Mouse (Mus musculus) limb, embryonic 11.5 days (tissue): ENCODE measurements around the gene Bcat2. TPM values are rescaled to one million over a fixed set of nuclear protein-coding genes. Genes with fewer than 3 reads are reported as not detected.

Experiments
- ATAC-seq: fragments of 200-750 bp; cut with Nextera tagmentation; 2 replicates; pipeline ENCODE4 v1.8.0; 2017; ENCODE audit warnings: low read depth; ENCODE audit not compliant: insufficient number of reproducible peaks, low FRiP score, low TSS enrichment
- DNase-seq: peaks from one replicate; pipeline ENCODE4 v3.0.0-alpha.2; 2015; ENCODE audit warnings: low spot score
- H3K27ac ChIP-seq: fragments of 300-500 bp; sonication (generic); replicated peaks from 2 replicates; pipeline ENCODE4 v1.5.1; 2014; ENCODE audit warnings: low read depth, mild to moderate bottlenecking, low read length
- H3K27me3 ChIP-seq: fragments of 300-500 bp; sonication (generic); 2 replicates; pipeline ENCODE4 v1.6.1; 2014; ENCODE audit warnings: mild to moderate bottlenecking, low read length, mixed read lengths; ENCODE audit not compliant: control insufficient read depth, insufficient read depth
- H3K36me3 ChIP-seq: fragments of 300-500 bp; sonication (generic); 2 replicates; pipeline ENCODE4 v1.6.1; 2014; ENCODE audit warnings: mild to moderate bottlenecking, low read length, moderate library complexity, mixed read lengths; ENCODE audit not compliant: control insufficient read depth, insufficient read depth
- H3K4me1 ChIP-seq: fragments of 300-500 bp; sonication (generic); 2 replicates; pipeline ENCODE4 v1.6.1; 2014; ENCODE audit warnings: low read length, mixed read lengths; ENCODE audit not compliant: control insufficient read depth, insufficient read depth
- H3K4me2 ChIP-seq: fragments of 300-500 bp; sonication (generic); 2 replicates; pipeline ENCODE4 v1.6.1; 2014; ENCODE audit warnings: low read depth, mild to moderate bottlenecking, moderate library complexity; ENCODE audit not compliant: severe bottlenecking
- H3K4me3 ChIP-seq: fragments of 300-500 bp; sonication (generic); 2 replicates; pipeline ENCODE4 v1.5.1; 2014; ENCODE audit warnings: low read depth, low read length
- H3K9ac ChIP-seq: fragments of 300-500 bp; sonication (generic); 2 replicates; pipeline ENCODE4 v1.6.1; 2014; ENCODE audit warnings: mild to moderate bottlenecking, low read length
- H3K9me3 ChIP-seq: fragments of 300-500 bp; sonication (generic); 2 replicates; pipeline ENCODE4 v1.6.1; 2016; ENCODE audit warnings: low read length; ENCODE audit not compliant: control insufficient read depth
- WGBS: fragments of 180-500 bp; shearing (Covaris S2); extraction: QIAGEN DNeasy Blood & Tissue Kit; methylation state at CpG from one replicate; pipeline ENCODE4 v1.1.7; 2014; 5-methylcytosine and 5-hydroxymethylcytosine counted together
- polyA plus RNA-seq: library from polyadenylated mRNA; unstranded; fragments of >200 nt; fragmentation: Nextera tagmentation; extraction: Ambion mirVana; gene quantifications from 2 replicates; pipeline ENCODE4 v1.2.1, GENCODE M21; 2014

Bcat2 gene
- polyA plus RNA-seq, 1 experiment from 2014 or later, result 50.7 TPM

DNA sequence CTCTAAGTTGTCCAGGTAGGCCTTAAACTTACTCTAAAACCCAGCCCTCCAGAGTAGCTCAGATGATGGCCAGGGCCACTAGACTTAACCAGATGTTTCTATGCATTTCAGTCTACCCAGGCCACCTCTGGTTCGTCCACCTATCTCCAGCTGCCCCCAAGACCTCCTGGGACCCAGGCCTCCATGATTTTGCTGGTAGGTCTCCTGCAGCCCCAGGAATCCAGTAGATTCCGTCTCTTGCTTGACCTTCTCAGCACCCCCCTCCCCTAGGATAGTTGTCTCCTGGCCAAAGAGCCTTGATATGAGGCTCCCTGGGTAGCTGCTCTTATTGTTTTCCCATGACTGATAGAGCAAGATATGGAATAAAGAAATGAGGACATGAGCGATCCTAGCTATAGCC, 30.9 kb upstream of the Bcat2 start:
- no peak overlapping the region for H3K4me3 ChIP-seq
- DNase-seq (no peak), ATAC-seq (no peak)
- 80% methylated on average over 3 of the region's 3 CpGs for WGBS
- H3K9ac ChIP-seq, result no peak overlapping the region
- H3K36me3 ChIP-seq, result no peaks in the 10 kb centered on the region
- no peak overlapping the region for H3K27ac ChIP-seq
- H3K27me3 ChIP-seq, result no peaks in the 10 kb centered on the region
- H3K4me1 ChIP-seq, result 0 out of 2 replicates have a peak, but pooled peaks cover 5% of the 10 kb centered on the region
- no peak overlapping the region; the same call in 1 of the 2 replicates for H3K4me2 ChIP-seq
- H3K9me3 ChIP-seq, result no peaks in the 10 kb centered on the region

DNA sequence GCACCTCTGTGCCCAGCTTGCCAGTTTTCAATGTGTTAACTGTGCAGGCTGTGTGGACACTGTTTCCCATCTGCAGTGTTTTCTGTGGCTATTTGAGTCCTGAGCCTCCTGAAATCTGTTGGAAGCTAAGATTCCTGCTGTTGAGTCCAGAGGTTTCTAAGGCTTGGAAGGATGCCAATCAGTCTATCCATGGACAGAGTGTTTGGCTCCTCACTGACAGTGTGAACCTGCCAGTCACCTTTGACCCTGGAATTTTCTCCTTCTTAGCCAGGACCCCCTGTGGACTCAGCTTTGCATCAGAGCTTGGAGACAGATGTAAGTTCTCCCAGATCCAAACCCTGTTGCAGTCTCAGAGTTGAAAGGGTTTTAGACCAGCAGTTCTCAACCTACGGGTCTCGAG, 29.7 kb upstream of the Bcat2 start:
- H3K4me2 ChIP-seq, result no peak overlapping the region
- 54% methylated on average over 2 of the region's 2 CpGs for WGBS
- no peak overlapping the region for H3K9ac ChIP-seq
- 0 out of 2 replicates have a peak, but pooled peaks cover 5% of the 10 kb centered on the region for H3K4me1 ChIP-seq
- DNase-seq (no peak), ATAC-seq (no peak)
- H3K4me3 ChIP-seq, result no peak overlapping the region
- H3K27me3 ChIP-seq, result no peaks in the 10 kb centered on the region
- no peaks in the 10 kb centered on the region for H3K36me3 ChIP-seq
- H3K9me3 ChIP-seq, result no peaks in the 10 kb centered on the region; the same call in 1 of the 2 replicates
- H3K27ac ChIP-seq, result no peak overlapping the region

DNA sequence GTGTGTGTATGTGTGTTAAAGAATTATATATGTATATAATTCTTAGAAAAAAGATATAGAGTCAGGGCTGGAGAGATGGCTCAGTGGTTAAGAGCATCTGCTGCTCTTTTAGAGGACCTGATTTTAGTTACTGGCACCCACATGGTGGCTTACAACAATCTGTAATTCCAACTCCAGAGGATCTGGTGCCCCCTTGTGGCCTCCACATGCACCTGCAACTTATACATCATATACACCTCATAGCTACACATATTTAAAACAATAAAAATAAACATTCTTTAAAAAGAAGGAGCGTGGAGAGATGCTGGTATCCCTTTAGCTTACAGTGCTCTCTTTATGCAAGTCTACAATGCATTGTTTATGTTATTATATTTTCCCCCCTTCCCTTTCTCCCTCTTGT, 25.4 kb upstream of the Bcat2 start:
- Histone ChIP-seq H3K4me1 (no peaks in the 10 kb centered on the region), H3K4me3 (no peak overlapping the region), H3K27me3 (no peaks in the 10 kb centered on the region), H3K9ac (no peak overlapping the region), H3K36me3 (no peaks in the 10 kb centered on the region), H3K9me3 (no peaks in the 10 kb centered on the region; the same call in 1 of the 2 replicates), H3K27ac (no peak overlapping the region), H3K4me2 (no peak overlapping the region)
- ATAC-seq, result no peak
- WGBS, result 83% methylated on average over 1 of the region's 1 CpGs
- DNase-seq, result no peak

DNA sequence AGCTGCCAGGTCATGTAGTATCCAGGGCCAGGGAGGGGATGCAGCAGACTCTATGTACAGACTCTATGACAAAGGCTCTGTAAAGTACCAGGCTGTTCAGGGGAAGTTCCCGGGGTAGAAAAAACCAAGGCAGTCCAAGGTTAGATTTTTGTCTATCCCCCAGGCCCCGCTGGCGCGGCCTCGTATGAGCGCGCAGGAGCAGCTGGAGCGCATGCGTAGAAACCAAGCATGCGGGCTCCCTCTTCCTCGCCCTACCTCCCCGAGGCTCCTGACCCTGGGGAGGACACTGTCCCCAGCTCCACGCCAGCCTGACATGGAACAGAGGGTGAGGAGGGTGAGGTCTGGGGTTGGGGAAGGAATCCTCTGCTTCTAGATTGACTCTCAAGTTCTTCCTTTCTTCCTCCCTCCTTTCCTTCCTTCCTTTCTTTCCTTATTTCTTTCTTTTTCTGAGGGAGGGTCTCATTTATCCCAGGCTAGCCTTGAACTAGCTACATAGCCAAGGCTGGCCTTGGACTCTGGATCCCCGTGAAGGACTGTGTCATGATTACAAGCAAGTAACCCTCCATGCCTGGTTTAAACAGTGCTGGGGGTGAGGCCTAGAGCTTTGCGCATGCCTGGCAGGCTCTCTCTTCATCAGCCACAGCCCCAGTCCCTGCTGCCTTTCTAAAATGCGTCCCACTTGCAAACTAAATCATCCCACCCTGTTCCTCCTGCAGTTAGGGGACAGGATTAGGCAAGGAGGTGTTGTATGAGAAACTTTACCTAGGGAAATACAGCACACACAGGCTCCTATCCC, 20.1 kb upstream of the Bcat2 start:
- ATAC-seq (no peak), DNase-seq (no peak)
- WGBS, result 85% methylated on average over 16 of the region's 16 CpGs
- H3K4me1 ChIP-seq, result 0 out of 2 replicates have a peak, but pooled peaks cover 2% of the 10 kb centered on the region
- H3K9me3 ChIP-seq, result no peaks in the 10 kb centered on the region
- no peak overlapping the region for H3K4me2 ChIP-seq
- no peaks in the 10 kb centered on the region for H3K36me3 ChIP-seq
- no peak overlapping the region for H3K4me3 ChIP-seq
- no peaks in the 10 kb centered on the region for H3K27me3 ChIP-seq
- no peak overlapping the region for H3K27ac ChIP-seq
- H3K9ac ChIP-seq, result no peak overlapping the region

DNA sequence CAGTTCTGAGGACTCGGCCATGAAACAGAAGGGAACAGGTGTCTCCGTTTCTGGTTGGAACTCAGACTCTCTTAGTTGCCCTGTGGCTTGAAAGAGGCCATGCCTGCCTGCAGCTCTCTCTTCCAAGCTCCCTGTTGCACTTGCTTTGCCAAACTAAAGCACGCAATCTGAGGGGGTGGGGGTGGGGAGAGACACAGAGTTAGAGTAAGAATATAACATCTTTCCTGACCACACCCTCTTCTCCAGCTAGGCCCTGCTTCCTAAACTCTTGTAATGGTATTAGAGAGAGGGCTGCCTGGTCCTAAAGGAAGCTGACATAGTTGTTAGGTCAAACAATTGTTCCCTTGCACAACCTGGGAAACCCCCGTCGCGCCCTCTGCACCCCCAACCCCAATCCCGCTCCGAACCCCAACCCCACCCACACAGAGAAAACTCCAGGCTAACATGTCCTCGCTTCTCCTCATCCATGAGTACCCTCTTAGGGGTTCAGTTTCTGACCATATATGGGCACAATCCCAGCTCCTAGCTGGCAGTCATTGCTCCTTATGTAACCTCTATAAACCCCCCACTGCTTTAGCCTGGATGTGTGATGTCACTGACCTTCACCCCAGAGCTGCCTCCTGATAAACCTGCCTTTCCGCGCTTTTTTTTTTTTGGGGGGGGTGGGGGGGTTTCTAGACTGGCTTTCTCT, 19.0 kb upstream of the Bcat2 start:
- H3K36me3 ChIP-seq, result no peaks in the 10 kb centered on the region
- H3K4me1 ChIP-seq, result 0 out of 2 replicates have a peak, but pooled peaks cover 3% of the 10 kb centered on the region
- no peak overlapping the region for H3K4me2 ChIP-seq
- no peak for DNase-seq
- 68% methylated on average over 11 of the region's 11 CpGs for WGBS
- no peaks in the 10 kb centered on the region for H3K9me3 ChIP-seq
- no peak overlapping the region for H3K4me3 ChIP-seq
- no peak overlapping the region for H3K9ac ChIP-seq
- H3K27me3 ChIP-seq, result no peaks in the 10 kb centered on the region
- no peak for ATAC-seq
- no peak overlapping the region for H3K27ac ChIP-seq

DNA sequence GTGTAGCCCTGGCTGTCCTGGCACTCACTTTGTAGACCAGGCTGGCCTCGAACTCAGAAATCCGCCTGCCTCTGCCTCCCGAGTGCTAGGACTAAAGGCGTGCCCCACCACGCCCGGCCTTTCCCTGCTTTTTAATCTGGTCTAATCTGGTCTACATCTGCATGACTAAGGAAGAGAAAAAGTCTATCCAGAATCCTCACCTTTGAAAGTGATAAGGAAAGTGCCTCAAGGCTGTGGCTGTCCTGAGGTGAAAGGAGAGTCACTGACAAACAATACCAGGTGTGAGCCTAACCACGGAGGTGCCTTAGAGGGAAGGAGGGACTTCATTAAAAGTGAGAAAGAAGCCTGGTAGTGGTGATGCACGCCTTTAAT, 18.5 kb upstream of the Bcat2 start:
- DNase-seq (no peak), ATAC-seq (no peak)
- Histone ChIP-seq H3K27me3 (no peaks in the 10 kb centered on the region), H3K27ac (no peak overlapping the region), H3K36me3 (no peaks in the 10 kb centered on the region), H3K4me3 (no peak overlapping the region), H3K9ac (no peak overlapping the region), H3K4me2 (no peak overlapping the region), H3K9me3 (no peaks in the 10 kb centered on the region), H3K4me1 (0 out of 2 replicates have a peak, but pooled peaks cover 3% of the 10 kb centered on the region)
- 80% methylated on average over 8 of the region's 8 CpGs for WGBS

DNA sequence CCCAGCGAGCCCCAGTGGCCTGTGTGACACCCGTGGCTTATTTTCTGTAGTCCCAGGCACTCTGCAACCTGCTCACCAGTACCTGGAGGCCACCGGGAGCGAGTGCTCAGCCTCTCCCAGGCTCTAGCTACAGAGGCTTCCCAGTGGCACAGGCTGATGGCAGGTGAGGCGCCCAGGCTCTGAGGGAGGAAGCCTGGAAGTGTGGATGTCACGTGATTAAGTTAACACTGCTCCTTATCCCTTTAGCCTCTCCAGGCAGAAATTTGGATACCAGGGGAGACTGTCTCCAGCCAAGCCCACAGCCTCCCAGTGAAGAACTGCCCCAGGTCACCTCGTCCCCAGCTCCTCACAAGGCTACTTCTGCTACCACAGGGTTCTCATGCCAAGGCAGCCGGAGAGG, 16.4 kb upstream of the Bcat2 start:
- H3K9me3 ChIP-seq, result no peaks in the 10 kb centered on the region
- WGBS, result 67% methylated on average over 8 of the region's 8 CpGs
- no peak overlapping the region for H3K9ac ChIP-seq
- ATAC-seq (no peak), DNase-seq (no peak)
- H3K27me3 ChIP-seq, result no peaks in the 10 kb centered on the region
- no peaks in the 10 kb centered on the region for H3K36me3 ChIP-seq
- no peak overlapping the region for H3K4me2 ChIP-seq
- H3K4me3 ChIP-seq, result no peak overlapping the region
- H3K4me1 ChIP-seq, result 0 out of 2 replicates have a peak, but pooled peaks cover 3% of the 10 kb centered on the region
- H3K27ac ChIP-seq, result no peak overlapping the region

DNA sequence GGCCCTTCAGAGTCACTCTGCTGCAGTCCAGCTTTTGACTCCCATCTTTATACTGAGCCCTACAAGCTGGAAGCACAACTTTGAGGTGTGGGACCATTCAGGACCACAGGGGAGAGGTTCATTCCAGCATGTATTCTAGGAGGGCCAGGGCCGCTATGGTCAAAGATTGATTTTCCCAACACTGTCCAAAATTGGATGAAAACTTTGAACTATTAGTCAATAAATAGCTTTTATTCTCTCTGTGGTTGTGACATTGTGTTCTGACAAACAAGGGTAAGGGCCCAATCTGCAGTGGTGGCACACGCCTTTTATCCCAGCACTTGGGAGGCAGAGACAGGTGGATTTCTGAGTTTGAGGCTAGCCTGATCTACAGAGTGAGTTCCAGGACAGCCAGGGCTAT, 16.0 kb upstream of the Bcat2 start:
- no peak overlapping the region for H3K27ac ChIP-seq
- H3K4me1 ChIP-seq, result 0 out of 2 replicates have a peak, but pooled peaks cover 3% of the 10 kb centered on the region
- 90% methylated on average over 2 of the region's 2 CpGs for WGBS
- ATAC-seq, result no peak
- H3K9me3 ChIP-seq, result no peaks in the 10 kb centered on the region
- H3K27me3 ChIP-seq, result no peaks in the 10 kb centered on the region
- no peak overlapping the region for H3K4me2 ChIP-seq
- no peaks in the 10 kb centered on the region for H3K36me3 ChIP-seq
- no peak overlapping the region for H3K4me3 ChIP-seq
- no peak for DNase-seq
- H3K9ac ChIP-seq, result no peak overlapping the region
